Mouse (Mus musculus) liver, embryonic 14.5 days (tissue): ENCODE measurements around the gene Marf1. TPM values are rescaled to one million over a fixed set of nuclear protein-coding genes. Genes with fewer than 3 reads are reported as not detected.
"Not testable (repeated sequence)": the region's sequence is repeated elsewhere in the genome, so short reads cannot be mapped to it uniquely, and the experiment has no call there.

ENCODE experiments used
- ATAC-seq: fragments of 200-750 bp; cut with Nextera tagmentation; 2 replicates; pipeline ENCODE4 v1.8.0; 2017; ENCODE audit warnings: moderate number of reproducible peaks, mild to moderate bottlenecking, moderate library complexity; ENCODE audit not compliant: insufficient read depth
- DNase-seq, 3 experiments: peaks; one replicate each; pipeline ENCODE4 v3.0.0-alpha.2; 2012 to 2013; ENCODE audit warnings: low read depth in 3 of 3, low spot score in 3 of 3
- H3K27ac ChIP-seq: fragments of 300-500 bp; sonication (generic); 2 replicates; pipeline ENCODE4 v1.5.1; 2014; ENCODE audit warnings: moderate library complexity, mild to moderate bottlenecking, control low read depth, inconsistent platforms
- H3K27me3 ChIP-seq: fragments of 300-500 bp; sonication (generic); 2 replicates; pipeline ENCODE4 v1.6.1; 2014; ENCODE audit warnings: mild to moderate bottlenecking, low read length, moderate library complexity; ENCODE audit not compliant: control insufficient read depth, insufficient read depth
- H3K36me3 ChIP-seq: fragments of 300-500 bp; sonication (generic); replicated peaks from 2 replicates; pipeline ENCODE4 v1.6.1; 2014; ENCODE audit warnings: low read depth; ENCODE audit not compliant: control insufficient read depth, insufficient read depth
- H3K4me1 ChIP-seq, 2 experiments: fragments of 200-500 bp in 1 of 2; fragments of 300-500 bp in 1 of 2; sonication (generic) in 1 of 2; replicated peaks; 2 replicates each; pipeline ENCODE4 v1.6.1; 2012 to 2014; ENCODE audit warnings: antibody characterized with exemption in 1 of 2, inconsistent platforms in 1 of 2, low read length in 1 of 2; ENCODE audit not compliant: control insufficient read depth in 2 of 2, insufficient read depth in 2 of 2
- H3K4me2 ChIP-seq: fragments of 300-500 bp; sonication (generic); 2 replicates; pipeline ENCODE4 v1.6.1; 2014; ENCODE audit warnings: low read depth, mild to moderate bottlenecking, control low read depth, moderate library complexity
- H3K4me3 ChIP-seq, 2 experiments: fragments of 200-500 bp in 1 of 2; fragments of 300-500 bp in 1 of 2; sonication (generic) in 1 of 2; 2 replicates each; pipeline ENCODE4 v1.5.1; 2012 to 2014; ENCODE audit warnings: low read depth in 2 of 2, low read length in 2 of 2, mild to moderate bottlenecking in 2 of 2, control low read depth in 1 of 2, inconsistent platforms in 1 of 2, moderate library complexity in 1 of 2; ENCODE audit not compliant: insufficient read depth in 1 of 2
- H3K9ac ChIP-seq: fragments of 300-500 bp; sonication (generic); replicated peaks from 2 replicates; pipeline ENCODE4 v1.6.1; 2014; ENCODE audit warnings: mild to moderate bottlenecking, control low read depth, moderate library complexity
- H3K9me3 ChIP-seq: fragments of 300-500 bp; sonication (generic); 2 replicates; pipeline ENCODE4 v1.6.1; 2016; ENCODE audit warnings: low read length, mixed read lengths; ENCODE audit not compliant: control insufficient read depth
- CTCF ChIP-seq: IDR thresholded peaks from 2 replicates; pipeline ENCODE4 v1.5.1; 2016; ENCODE audit warnings: antibody characterized with exemption, low read depth, control low read depth
- EP300 ChIP-seq: IDR thresholded peaks from 2 replicates; pipeline ENCODE4 v1.6.1; 2016; ENCODE audit warnings: antibody characterized with exemption, low read depth
- WGBS: fragments of 180-500 bp; shearing (Covaris S2); extraction: QIAGEN DNeasy Blood & Tissue Kit; methylation state at CpG from one replicate; pipeline ENCODE4 v1.1.7; 2014; ENCODE audit not compliant: insufficient replicate concordance; 5-methylcytosine and 5-hydroxymethylcytosine counted together
- polyA plus RNA-seq, 2 experiments: library from polyadenylated mRNA; depleted of rRNA in 1 of 2; stranded (reverse) in 1 of 2; unstranded in 1 of 2; fragments of >200 nt; fragmentation: Nextera tagmentation in 1 of 2; extraction: Ambion mirVana in 1 of 2; gene quantifications; 2 replicates each; pipeline versions ENCODE4 v1.2.1 to v1.2.3; 2012 to 2014

Marf1 gene
- polyA plus RNA-seq, 2 experiments, result 4.7 to 5.9 TPM

DNA sequence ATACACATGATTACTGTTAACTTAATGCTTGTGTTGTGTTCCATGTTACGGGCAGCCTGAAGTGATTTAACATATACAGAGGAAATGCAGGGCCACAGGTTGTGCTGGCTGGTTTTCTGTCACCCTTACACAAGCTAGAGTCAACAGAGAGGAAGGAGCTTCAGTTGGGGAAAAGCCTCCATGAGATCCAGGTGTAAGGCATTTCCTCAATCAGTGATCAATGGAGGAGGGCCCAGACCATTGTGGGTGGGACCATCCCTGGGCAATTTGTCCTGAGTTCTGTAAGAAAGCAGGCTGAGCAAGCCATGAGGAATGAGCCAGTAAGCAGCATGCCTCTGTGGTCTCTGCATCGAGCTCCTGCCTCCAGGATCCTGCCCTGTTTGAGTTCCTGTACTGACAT lies 71.4 kb downstream of the Marf1 start:
- Histone ChIP-seq H3K9me3 (no peaks in the 10 kb centered on the region), H3K27me3 (no peaks in the 10 kb centered on the region), H3K4me1 (no peaks in the 10 kb centered on the region), H3K9ac (no peak overlapping the region), H3K36me3 (no peaks in the 10 kb centered on the region), H3K27ac (no peak overlapping the region), H3K4me2 (no peak overlapping the region), H3K4me3 (no peak overlapping the region)
- no peak for DNase-seq
- ATAC-seq, result no peak
- no peak for TF ChIP-seq CTCF
- TF ChIP-seq EP300, result no peak
- WGBS, result 51% methylated on average over 2 of the region's 2 CpGs

DNA sequence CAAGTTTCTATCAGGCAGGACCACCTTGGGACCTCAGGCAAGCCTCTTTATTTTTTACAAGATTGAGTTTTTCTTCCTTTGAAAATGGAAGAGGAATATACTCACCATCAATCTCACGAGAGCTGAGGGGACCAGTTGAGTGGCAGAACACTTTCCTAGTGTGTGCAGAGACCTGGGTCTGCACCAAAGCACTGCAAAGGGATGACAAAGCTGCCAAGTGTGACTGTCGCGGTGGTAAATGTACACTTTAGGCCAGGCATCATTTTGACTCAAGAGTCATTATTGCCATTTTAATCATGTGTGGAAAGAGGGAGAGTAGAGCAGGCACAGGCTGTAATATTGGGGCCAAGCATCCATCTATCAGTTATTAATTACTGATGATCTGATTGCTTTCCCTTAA lies 73.9 kb downstream of the Marf1 start:
- no peak overlapping the region for H3K9ac ChIP-seq
- H3K27ac ChIP-seq, result no peak overlapping the region
- no peak overlapping the region for H3K4me2 ChIP-seq
- H3K4me3 ChIP-seq, result no peak overlapping the region
- H3K27me3 ChIP-seq, result no peaks in the 10 kb centered on the region
- no peaks in the 10 kb centered on the region for H3K9me3 ChIP-seq
- no peaks in the 10 kb centered on the region for H3K4me1 ChIP-seq
- no peak for DNase-seq
- no peak for ATAC-seq
- TF ChIP-seq CTCF (no peak), EP300 (no peak)
- H3K36me3 ChIP-seq, result no peaks in the 10 kb centered on the region
- WGBS, result 58% methylated on average over 3 of the region's 3 CpGs

DNA sequence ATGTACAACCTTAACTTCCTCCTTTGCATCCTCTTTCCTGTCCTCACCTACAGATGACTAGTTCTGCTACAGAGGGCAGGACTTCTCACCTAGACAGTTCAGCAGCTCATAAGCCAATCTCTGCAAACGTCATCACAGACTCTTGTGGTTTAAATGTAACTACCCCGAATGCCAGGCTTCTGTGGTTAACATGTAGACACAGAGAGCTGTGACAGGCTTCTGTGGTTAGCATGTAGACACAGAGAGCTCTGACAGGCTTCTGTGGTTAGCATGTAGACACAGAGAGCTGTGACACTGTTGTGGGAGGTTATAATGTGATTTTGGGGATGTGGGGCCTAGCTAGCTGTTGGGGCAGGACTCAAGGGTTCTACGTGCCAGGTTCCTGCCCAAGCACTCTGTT lies 74.9 kb downstream of the Marf1 start:
- no peaks in the 10 kb centered on the region for H3K9me3 ChIP-seq
- DNase-seq, result peak in 1 of 3 experiments; percentile 16
- no peak overlapping the region for H3K9ac ChIP-seq
- H3K36me3 ChIP-seq, result no peaks in the 10 kb centered on the region
- H3K4me2 ChIP-seq, result no peak overlapping the region
- no peaks in the 10 kb centered on the region for H3K27me3 ChIP-seq
- TF ChIP-seq EP300, result no peak
- TF ChIP-seq CTCF, result no peak
- ATAC-seq, result no peak
- no peaks in the 10 kb centered on the region for H3K4me1 ChIP-seq
- no peak overlapping the region for H3K27ac ChIP-seq
- WGBS, result 18% methylated on average over 3 of the region's 3 CpGs
- H3K4me3 ChIP-seq, result no peak overlapping the region

DNA sequence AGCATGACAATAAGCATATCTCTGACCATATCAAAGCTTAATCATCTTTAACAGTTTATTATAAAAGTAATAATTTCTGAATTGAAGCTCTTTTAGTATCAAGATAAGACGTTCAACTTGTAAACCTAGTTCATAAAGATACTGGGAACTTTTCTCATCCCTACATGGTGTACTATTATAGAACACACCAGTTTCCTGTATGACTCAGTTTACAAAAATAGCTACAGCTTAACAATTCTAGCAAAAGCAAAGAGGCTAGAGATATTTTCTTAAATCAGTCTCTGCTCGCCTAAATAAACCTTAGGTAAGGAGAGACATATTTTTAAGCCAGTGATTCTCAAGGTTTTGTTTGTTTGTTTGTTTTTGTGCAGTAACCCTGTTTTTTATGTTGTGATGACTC lies 80.2 kb downstream of the Marf1 start:
- Histone ChIP-seq H3K4me3 (no peak overlapping the region), H3K27ac (no peak overlapping the region), H3K9me3 (no peaks in the 10 kb centered on the region), H3K4me2 (no peak overlapping the region), H3K27me3 (no peaks in the 10 kb centered on the region), H3K9ac (no peak overlapping the region), H3K4me1 (no peaks in the 10 kb centered on the region), H3K36me3 (no peaks in the 10 kb centered on the region)
- TF ChIP-seq CTCF (no peak), EP300 (no peak)
- DNase-seq, result no peak
- WGBS, result 46% methylated on average over 2 of the region's 2 CpGs
- ATAC-seq, result no peak

- Histone ChIP-seq H3K27ac (no peak overlapping the region), H3K27me3 (no peaks in the 10 kb centered on the region), H3K36me3 (no peaks in the 10 kb centered on the region), H3K9ac (no peak overlapping the region), H3K4me2 (no peak overlapping the region), H3K4me1 (no peaks in the 10 kb centered on the region), H3K4me3 (no peak overlapping the region), H3K9me3 (no peaks in the 10 kb centered on the region)
- ATAC-seq, result no peak
- WGBS, result 57% methylated on average over 5 of the region's 5 CpGs
- no peak for DNase-seq
- TF ChIP-seq CTCF (no peak), EP300 (no peak)
Observed at GRCm38 (mm10) chr16:14070471-14071169, 92.5 kb downstream of the Marf1 start.

DNA sequence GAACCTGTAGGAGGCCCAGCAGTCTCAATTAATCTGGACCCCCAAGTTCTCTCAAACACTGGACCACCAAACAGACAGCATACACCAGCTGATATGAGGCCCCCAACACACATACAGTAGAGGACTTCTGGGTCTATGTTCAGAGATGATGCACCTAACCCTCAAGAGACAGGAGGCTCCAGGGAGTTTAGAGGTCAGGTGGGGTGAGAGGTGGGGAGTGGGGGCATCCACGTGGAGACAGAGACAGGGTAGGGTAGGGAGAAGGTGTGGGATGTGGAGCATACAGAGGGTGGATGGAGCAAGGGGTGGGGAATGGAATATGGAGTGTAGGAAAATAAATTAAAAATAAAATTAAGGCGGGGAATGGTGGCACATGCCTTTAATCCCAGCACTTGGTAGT lies 94.5 kb downstream of the Marf1 start:
- not testable (repeated sequence) for H3K36me3 ChIP-seq, H3K4me1 ChIP-seq, H3K9me3 ChIP-seq, H3K4me3 ChIP-seq, DNase-seq, H3K27me3 ChIP-seq, ATAC-seq, H3K4me2 ChIP-seq, H3K9ac ChIP-seq, H3K27ac ChIP-seq
- 57% methylated on average over 2 of the region's 2 CpGs for WGBS

GRCm38 (mm10) chr16:14066571-14066970 lies 96.6 kb downstream of the Marf1 start:
- not testable (repeated sequence) for H3K27ac ChIP-seq, H3K4me1 ChIP-seq, ATAC-seq, H3K9me3 ChIP-seq, DNase-seq, H3K36me3 ChIP-seq, H3K9ac ChIP-seq, H3K4me2 ChIP-seq, H3K27me3 ChIP-seq, H3K4me3 ChIP-seq
- WGBS, result 70% methylated on average over 4 of the region's 4 CpGs
